Mouse (Mus musculus) midbrain, embryonic 12.5 days (tissue): Measurements from ENCODE around the gene Gm20388. TPM values are rescaled to one million over a fixed set of nuclear protein-coding genes. Genes with fewer than 3 reads are reported as not detected.
A peak's percentile ranks its signal among the peaks of the same experiment; 100 is the strongest.

Source experiments
- ATAC-seq: fragments of 200-750 bp; cut with Nextera tagmentation; 2 replicates; pipeline ENCODE4 v1.8.0; 2017; ENCODE audit warnings: low read depth, moderate TSS enrichment, moderate library complexity; ENCODE audit not compliant: low FRiP score
- H3K27ac ChIP-seq: fragments of 300-500 bp; sonication (generic); replicated peaks from 2 replicates; pipeline ENCODE4 v1.5.1; 2016; ENCODE audit warnings: mild to moderate bottlenecking
- H3K27me3 ChIP-seq: fragments of 300-500 bp; sonication (generic); 2 replicates; pipeline ENCODE4 v1.6.1; 2016; ENCODE audit warnings: mild to moderate bottlenecking
- H3K36me3 ChIP-seq: fragments of 300-500 bp; sonication (generic); 2 replicates; pipeline ENCODE4 v1.6.1; 2016
- H3K4me1 ChIP-seq: fragments of 300-500 bp; sonication (generic); 2 replicates; pipeline ENCODE4 v1.6.1; 2016
- H3K4me2 ChIP-seq: fragments of 300-500 bp; sonication (generic); replicated peaks from 2 replicates; pipeline ENCODE4 v1.6.1; 2016; ENCODE audit warnings: mild to moderate bottlenecking, moderate library complexity
- H3K4me3 ChIP-seq: fragments of 300-500 bp; sonication (generic); 2 replicates; pipeline ENCODE4 v1.5.1; 2016; ENCODE audit warnings: mild to moderate bottlenecking
- H3K9ac ChIP-seq: fragments of 300-500 bp; sonication (generic); replicated peaks from 2 replicates; pipeline ENCODE4 v1.6.1; 2016; ENCODE audit warnings: mild to moderate bottlenecking, moderate library complexity
- H3K9me3 ChIP-seq: fragments of 300-500 bp; sonication (generic); 2 replicates; pipeline ENCODE4 v1.6.1; 2016; ENCODE audit warnings: mild to moderate bottlenecking
- WGBS: fragments of 180-500 bp; shearing (Covaris S2); methylation state at CpG from one replicate; pipeline ENCODE4 v1.1.7; 2016; 5-methylcytosine and 5-hydroxymethylcytosine counted together
- polyA plus RNA-seq: library from polyadenylated mRNA; unstranded; fragments of >200 nt; fragmentation: Nextera tagmentation; extraction: Ambion mirVana; gene quantifications from 2 replicates; pipeline ENCODE4 v1.2.1, GENCODE M21; 2016

Gene Gm20388
- polyA plus RNA-seq, 1 experiment from 2014 or later: not detected

GRCm38 (mm10) chr8:121631645-121632071 lies 1721.0 kb downstream of the Gm20388 start:
- WGBS: 76% methylated on average over 7 of the region's 7 CpGs
- no peaks in the 10 kb centered on the region for H3K27me3 ChIP-seq
- H3K4me1 ChIP-seq: peaks cover 4% of the 10 kb centered on the region; the same call in 1 of the 2 replicates
- no peak overlapping the region for H3K27ac ChIP-seq
- peaks cover 24% of the 10 kb centered on the region for H3K36me3 ChIP-seq
- no peak overlapping the region for H3K9ac ChIP-seq
- H3K4me3 ChIP-seq: no peak overlapping the region
- H3K9me3 ChIP-seq: no peaks in the 10 kb centered on the region
- no peak for ATAC-seq
- no peak overlapping the region for H3K4me2 ChIP-seq

GRCm38 (mm10) chr8:121632401-121632800 lies 1721.8 kb downstream of the Gm20388 start:
- WGBS: 86% methylated on average over 5 of the region's 5 CpGs
- no peaks in the 10 kb centered on the region for H3K9me3 ChIP-seq

GRCm38 (mm10) chr8:121635534-121635933 lies 1724.9 kb downstream of the Gm20388 start:
- Histone ChIP-seq H3K9ac (no peak overlapping the region), H3K27me3 (no peaks in the 10 kb centered on the region), H3K9me3 (no peaks in the 10 kb centered on the region), H3K4me1 (peaks cover 8% of the 10 kb centered on the region; the same call in 1 of the 2 replicates), H3K36me3 (0 out of 2 replicates have a peak, but pooled peaks cover 4% of the 10 kb centered on the region), H3K4me2 (no peak overlapping the region), H3K4me3 (no peak overlapping the region), H3K27ac (no peak overlapping the region)
- 83% methylated on average over 6 of the region's 6 CpGs for WGBS
- no peak for ATAC-seq

More at GRCm38 (mm10) chr8:121632401-121632800, 1721.8 kb downstream of the Gm20388 start:
- Histone ChIP-seq H3K4me3 (no peak overlapping the region), H3K9ac (no peak overlapping the region), H3K4me2 (no peak overlapping the region), H3K27ac (no peak overlapping the region), H3K27me3 (no peaks in the 10 kb centered on the region), H3K36me3 (peaks cover 17% of the 10 kb centered on the region), H3K4me1 (peaks cover 8% of the 10 kb centered on the region; the same call in 1 of the 2 replicates)
- ATAC-seq: no peak

- Histone ChIP-seq H3K4me3 (no peak overlapping the region), H3K4me2 (no peak overlapping the region), H3K9me3 (no peaks in the 10 kb centered on the region), H3K27ac (no peak overlapping the region), H3K4me1 (peaks cover 8% of the 10 kb centered on the region; the same call in 1 of the 2 replicates), H3K27me3 (no peaks in the 10 kb centered on the region), H3K9ac (no peak overlapping the region), H3K36me3 (0 out of 2 replicates have a peak, but pooled peaks cover 4% of the 10 kb centered on the region)
- 92% methylated on average over 8 of the region's 8 CpGs for WGBS
- ATAC-seq: no peak
Observed at GRCm38 (mm10) chr8:121636180-121636579, 1725.5 kb downstream of the Gm20388 start.

GRCm38 (mm10) chr8:121642804-121643203 lies 1732.2 kb downstream of the Gm20388 start:
- H3K4me1 ChIP-seq: peaks cover 46% of the 10 kb centered on the region
- no peak overlapping the region for H3K4me3 ChIP-seq
- no peaks in the 10 kb centered on the region for H3K27me3 ChIP-seq
- H3K4me2 ChIP-seq: no peak overlapping the region
- H3K9ac ChIP-seq: no peak overlapping the region
- no peaks in the 10 kb centered on the region for H3K36me3 ChIP-seq
- 83% methylated on average over 3 of the region's 3 CpGs for WGBS
- ATAC-seq: no peak
- no peaks in the 10 kb centered on the region for H3K9me3 ChIP-seq
- H3K27ac ChIP-seq: no peak overlapping the region

GRCm38 (mm10) chr8:121643384-121643783 lies 1732.7 kb downstream of the Gm20388 start:
- no peaks in the 10 kb centered on the region for H3K9me3 ChIP-seq
- no peaks in the 10 kb centered on the region for H3K27me3 ChIP-seq
- peaks cover 52% of the 10 kb centered on the region for H3K4me1 ChIP-seq
- peak overlapping the region; percentile 17; the same call in 1 of the 2 replicates for H3K9ac ChIP-seq
- H3K27ac ChIP-seq: no peak overlapping the region
- ATAC-seq: no peak
- H3K36me3 ChIP-seq: no peaks in the 10 kb centered on the region
- 74% methylated on average over 11 of the region's 11 CpGs for WGBS
- H3K4me3 ChIP-seq: no peak overlapping the region
- H3K4me2 ChIP-seq: no peak overlapping the region

- Histone ChIP-seq H3K4me1 (peaks cover 75% of the 10 kb centered on the region), H3K4me3 (no peak overlapping the region), H3K9ac (no peak overlapping the region), H3K36me3 (peaks cover 7% of the 10 kb centered on the region; the same call in 1 of the 2 replicates), H3K4me2 (peak overlapping the region; percentile 99), H3K9me3 (no peaks in the 10 kb centered on the region), H3K27ac (no peak overlapping the region), H3K27me3 (no peaks in the 10 kb centered on the region)
- WGBS: 86% methylated on average over 12 of the region's 12 CpGs
- no peak for ATAC-seq
Observed at GRCm38 (mm10) chr8:121647511-121648215, 1737.0 kb downstream of the Gm20388 start.

GRCm38 (mm10) chr8:121648451-121648850 lies 1737.8 kb downstream of the Gm20388 start:
- H3K36me3 ChIP-seq: peaks cover 7% of the 10 kb centered on the region; the same call in 1 of the 2 replicates
- peak overlapping the region; percentile 19; the same call in 1 of the 2 replicates for H3K4me3 ChIP-seq
- no peak for ATAC-seq
- H3K4me2 ChIP-seq: peak overlapping the region; percentile 99
- H3K27me3 ChIP-seq: no peaks in the 10 kb centered on the region
- H3K9me3 ChIP-seq: no peaks in the 10 kb centered on the region
- H3K27ac ChIP-seq: no peak overlapping the region
- no peak overlapping the region for H3K9ac ChIP-seq
- WGBS: 67% methylated on average over 16 of the region's 16 CpGs
- peaks cover 67% of the 10 kb centered on the region for H3K4me1 ChIP-seq

GRCm38 (mm10) chr8:121649423-121649822 lies 1738.8 kb downstream of the Gm20388 start:
- peak overlapping the region; percentile 85 for H3K9ac ChIP-seq
- no peak for ATAC-seq

GRCm38 (mm10) chr8:121649904-121650303 lies 1739.3 kb downstream of the Gm20388 start:
- H3K27me3 ChIP-seq: no peaks in the 10 kb centered on the region
- H3K9ac ChIP-seq: peak overlapping the region; percentile 85
- peak overlapping the region; percentile 94 for H3K4me3 ChIP-seq
- H3K4me1 ChIP-seq: peaks cover 67% of the 10 kb centered on the region
- peaks cover 7% of the 10 kb centered on the region; the same call in 1 of the 2 replicates for H3K36me3 ChIP-seq
- no peak for ATAC-seq
- peak overlapping the region; percentile 99 for H3K4me2 ChIP-seq
- no peaks in the 10 kb centered on the region for H3K9me3 ChIP-seq
- WGBS: 44% methylated on average over 10 of the region's 10 CpGs
- peak overlapping the region; percentile 15; the same call in 1 of the 2 replicates for H3K27ac ChIP-seq

More at GRCm38 (mm10) chr8:121649423-121649822, 1738.8 kb downstream of the Gm20388 start:
- Histone ChIP-seq H3K27me3 (no peaks in the 10 kb centered on the region), H3K4me2 (peak overlapping the region; percentile 99), H3K9me3 (no peaks in the 10 kb centered on the region), H3K36me3 (peaks cover 7% of the 10 kb centered on the region; the same call in 1 of the 2 replicates), H3K4me1 (peaks cover 68% of the 10 kb centered on the region), H3K4me3 (peak overlapping the region; percentile 94), H3K27ac (peak overlapping the region; percentile 15; the same call in 1 of the 2 replicates)
- 76% methylated on average over 5 of the region's 5 CpGs for WGBS

- H3K27ac ChIP-seq: no peak overlapping the region
Observed at GRCm38 (mm10) chr8:121650389-121651307, 1740.0 kb downstream of the Gm20388 start.

More at GRCm38 (mm10) chr8:121650389-121651307, 1740.0 kb downstream of the Gm20388 start:
- peaks cover 61% of the 10 kb centered on the region for H3K4me1 ChIP-seq
- ATAC-seq: no peak
- H3K9ac ChIP-seq: peak overlapping the region; percentile 85
- no peaks in the 10 kb centered on the region for H3K27me3 ChIP-seq
- WGBS: 70% methylated on average over 20 of the region's 20 CpGs
- no peaks in the 10 kb centered on the region for H3K9me3 ChIP-seq
- peak overlapping the region; percentile 94 for H3K4me3 ChIP-seq
- peak overlapping the region; percentile 99 for H3K4me2 ChIP-seq
- peaks cover 7% of the 10 kb centered on the region; the same call in 1 of the 2 replicates for H3K36me3 ChIP-seq
